Mouse (Mus musculus) CH12.LX (cell line): ENCODE data around the gene Procr.

Experiments used
- CHD2 ChIP-seq: IDR thresholded peaks from 2 replicates; pipeline ENCODE4 v1.6.1; 2011; ENCODE audit warnings: low read length, improper control_type of control experiment
- CTCF ChIP-seq, 2 experiments: IDR thresholded peaks in 1 of 2; conservative IDR thresholded peaks in 1 of 2; 2 replicates each; pipeline ENCODE4 v1.5.1; 2011 to 2012; ENCODE audit warnings: low read depth in 2 of 2, low read length in 2 of 2, improper control_type of control experiment in 1 of 2, inconsistent platforms in 1 of 2, mild to moderate bottlenecking in 1 of 2, moderate library complexity in 1 of 2
- ELF1 ChIP-seq: IDR thresholded peaks from 2 replicates; pipeline ENCODE4 v1.6.1; 2014; ENCODE audit warnings: low read depth, mild to moderate bottlenecking, inconsistent platforms, low read length, improper control_type of control experiment
- EP300 ChIP-seq: IDR thresholded peaks from 2 replicates; pipeline ENCODE4 v1.6.1; 2011; ENCODE audit warnings: low read length, improper control_type of control experiment
- JUND ChIP-seq: conservative IDR thresholded peaks from 2 replicates; pipeline ENCODE4 v1.6.1; 2011; ENCODE audit warnings: low read depth, low read length, improper control_type of control experiment
- MAX ChIP-seq: IDR thresholded peaks from 2 replicates; pipeline ENCODE4 v1.6.1; 2011; ENCODE audit warnings: low read length, improper control_type of control experiment
- POLR2A ChIP-seq: IDR thresholded peaks from 2 replicates; pipeline ENCODE4 v1.6.1; 2011; ENCODE audit warnings: low read depth, mild to moderate bottlenecking, improper control_type of control experiment, low read length
- SIN3A ChIP-seq: IDR thresholded peaks from 2 replicates; pipeline ENCODE4 v1.6.1; 2012; ENCODE audit warnings: low read length, improper control_type of control experiment, inconsistent platforms
- SMC3 ChIP-seq: IDR thresholded peaks from 2 replicates; pipeline ENCODE4 v1.6.1; 2011; ENCODE audit warnings: low read depth, low read length, improper control_type of control experiment
- UBTF ChIP-seq: IDR thresholded peaks from 2 replicates; pipeline ENCODE4 v1.6.1; 2012; ENCODE audit warnings: low read depth, mild to moderate bottlenecking, inconsistent platforms, low read length, improper control_type of control experiment, moderate library complexity
- USF1 ChIP-seq: IDR thresholded peaks from 2 replicates; pipeline ENCODE4 v1.6.1; 2014; ENCODE audit warnings: low read depth, mild to moderate bottlenecking, inconsistent platforms, low read length, improper control_type of control experiment
- ZC3H11A ChIP-seq: IDR thresholded peaks from 2 replicates; pipeline ENCODE4 v1.6.1; 2012; ENCODE audit warnings: low read depth, mild to moderate bottlenecking, inconsistent platforms, low read length, improper control_type of control experiment
- ZNF384 ChIP-seq: IDR thresholded peaks from 2 replicates; pipeline ENCODE4 v1.6.1; 2012; ENCODE audit warnings: low read depth, low read length, improper control_type of control experiment, inconsistent platforms

DNA sequence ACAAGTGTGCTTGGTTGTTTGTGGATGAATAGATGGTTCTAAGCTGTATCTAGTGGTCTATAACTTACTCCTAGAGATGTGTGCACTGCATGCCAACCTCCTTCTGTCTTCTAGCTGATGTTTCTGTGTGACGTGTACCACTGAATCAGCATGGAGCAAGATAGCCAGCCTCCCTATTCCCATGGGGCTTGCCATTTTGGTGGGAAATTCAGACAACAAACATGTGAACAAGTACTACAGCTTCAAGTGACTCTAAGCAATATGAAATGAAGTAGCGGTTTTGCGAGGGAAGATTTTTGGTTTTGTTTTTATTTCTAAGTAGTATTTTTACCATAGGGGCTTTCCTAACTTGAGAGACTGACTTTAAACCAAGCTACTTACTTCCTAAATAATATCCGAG is 1.5 kb upstream of the Procr start:
- TF ChIP-seq CTCF (conservative IDR thresholded peaks at IDR 0.05 in 1 of 2, IDR thresholded peaks at IDR 0.05 in 1 of 2; ENCODE audit: low read depth in 2 of 2, low read length in 2 of 2) (no peak), CHD2 (no peak), JUND (no peak), POLR2A (no peak), ZC3H11A (no peak), SMC3 (no peak), USF1 (no peak), SIN3A (no peak), ZNF384 (no peak), UBTF (no peak), EP300 (peak; percentile 46), ELF1 (no peak; the same call in 1 of the 2 replicates), MAX (peak; percentile 87)
